Mouse (Mus musculus) spleen, postnatal 36 days (tissue): ENCODE measurements around the gene Slc25a33.

Experiments
- DNase-seq, 2 experiments: peaks; one replicate each; pipeline ENCODE4 v3.0.0; 2022; ENCODE audit warnings: low spot score in 2 of 2, mixed read lengths in 1 of 2

Gene Slc25a33

GRCm38 (mm10) chr4:149727636-149728035, 46.4 kb downstream of the Slc25a33 start:
- no peak for DNase-seq

GRCm38 (mm10) chr4:149725661-149726350, 48.3 kb downstream of the Slc25a33 start:
- DNase-seq = peak; percentile 38 to 46

GRCm38 (mm10) chr4:149724916-149725470, 49.1 kb downstream of the Slc25a33 start:
- DNase-seq = no peak

- DNase-seq = peak in 1 of 2 experiments; percentile 38
Measured at GRCm38 (mm10) chr4:149723855-149724731, 50.0 kb downstream of the Slc25a33 start.

- DNase-seq = no peak
Measured at GRCm38 (mm10) chr4:149723021-149723390, 51.1 kb downstream of the Slc25a33 start.

GRCm38 (mm10) chr4:149722104-149723020, 51.7 kb downstream of the Slc25a33 start:
- no peak for DNase-seq

GRCm38 (mm10) chr4:149721163-149721562, 52.9 kb downstream of the Slc25a33 start:
- DNase-seq = no peak

GRCm38 (mm10) chr4:149719686-149720085, 54.4 kb downstream of the Slc25a33 start:
- DNase-seq = no peak

- DNase-seq = no peak
Measured at GRCm38 (mm10) chr4:149714542-149714941, 59.5 kb downstream of the Slc25a33 start.

- no peak for DNase-seq
Measured at GRCm38 (mm10) chr4:149711955-149712354, 62.1 kb downstream of the Slc25a33 start.

- DNase-seq = no peak
Measured at GRCm38 (mm10) chr4:149711485-149711884, 62.6 kb downstream of the Slc25a33 start.

- DNase-seq = peak; percentile 87 to 91
Measured at GRCm38 (mm10) chr4:149710510-149710909, 63.6 kb downstream of the Slc25a33 start.

GRCm38 (mm10) chr4:149705941-149706340, 68.1 kb downstream of the Slc25a33 start:
- DNase-seq = peak; percentile 79 to 83

- DNase-seq = no peak
Measured at GRCm38 (mm10) chr4:149705298-149705697, 68.8 kb downstream of the Slc25a33 start.

- DNase-seq = peak; percentile 83
Measured at GRCm38 (mm10) chr4:149702210-149702979, 71.7 kb downstream of the Slc25a33 start, which contains the start of gene Pik3cd. Gene Pik3cd, minus strand, starts transcription at chr4:149702571.

GRCm38 (mm10) chr4:149701426-149702209, 72.5 kb downstream of the Slc25a33 start:
- DNase-seq = peak; percentile 89 to 92

GRCm38 (mm10) chr4:149699953-149700352, 74.1 kb downstream of the Slc25a33 start:
- DNase-seq = no peak

- DNase-seq = peak; percentile 86 to 88
Measured at GRCm38 (mm10) chr4:149698197-149698821, 75.8 kb downstream of the Slc25a33 start.

- DNase-seq = peak; percentile 78 to 82
Measured at GRCm38 (mm10) chr4:149697506-149698196, 76.4 kb downstream of the Slc25a33 start.
